Mouse (Mus musculus): ENCODE data around the gene Fam221a. TPM values are rescaled to one million over a fixed set of nuclear protein-coding genes. Genes with fewer than 3 reads are reported as not detected.
A peak's percentile ranks its signal among the peaks of the same experiment; 100 is the strongest.

The Fam221a gene
- polyA plus RNA-seq (2014; fragmentation: Nextera tagmentation; extraction: Ambion mirVana), result 5.4 and 6.0 TPM in 2 replicates

DNA sequence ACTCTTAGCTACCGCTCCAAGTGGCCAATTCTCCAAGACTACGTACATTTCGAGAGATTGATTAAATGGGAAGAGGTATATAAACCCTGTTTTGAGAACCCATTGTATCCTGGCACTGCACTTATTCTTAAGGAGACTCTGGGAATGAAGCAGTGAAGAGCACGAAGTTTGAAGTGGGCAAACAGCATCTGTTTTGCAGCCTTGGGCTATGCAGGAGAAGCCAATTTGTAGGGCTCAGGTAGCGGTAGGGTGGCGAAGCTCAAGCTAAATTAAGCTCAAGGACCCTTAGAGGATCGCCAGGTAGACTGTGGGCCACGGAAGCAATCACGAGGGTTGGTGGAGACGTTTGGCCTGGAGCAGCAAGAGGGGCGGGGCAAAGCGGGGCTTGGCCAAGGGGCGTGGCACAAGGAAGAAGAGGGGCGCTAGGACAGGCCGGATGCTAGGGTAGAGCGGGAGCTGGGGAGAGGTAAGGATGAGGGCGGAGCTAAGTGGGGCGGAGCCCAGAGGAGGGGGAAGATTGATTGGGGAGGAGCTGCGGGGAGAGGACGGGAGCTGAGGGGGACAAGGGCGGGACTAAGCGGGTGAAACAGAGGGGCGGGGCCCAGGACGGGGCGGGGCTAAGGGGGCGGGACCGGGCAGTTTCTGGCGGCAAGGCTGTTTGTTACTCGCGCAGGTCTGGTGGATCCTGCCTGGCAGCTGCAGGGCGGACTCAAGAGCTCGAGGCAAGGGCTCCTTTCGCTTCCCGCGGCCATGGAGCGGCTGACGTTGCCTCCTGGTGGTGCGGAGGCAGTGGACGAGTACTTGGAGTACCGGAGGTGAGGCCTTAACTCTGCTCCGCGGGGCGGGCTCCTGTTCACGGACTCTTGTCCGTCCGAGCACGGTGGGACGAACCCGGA is at the start of gene Fam221a:
Gene Fam221a (plus strand): TSS at position 581 of the 896 bp plus-strand sequence.
- Histone ChIP-seq H3K4me2 (ENCODE audit: low read length) (peak within 1 kb of the TSS; percentile 91), H3K27ac (ENCODE audit: low read depth, low read length) (0 out of 2 replicates have a peak within 1 kb of the TSS, but pooled peaks have one; percentile 14), H3K36me3 (ENCODE audit: control insufficient read depth, insufficient read depth, low read length) (no peaks in the 10 kb centered on the region), H3K4me3 (ENCODE audit: low read depth, low read length) (peak within 1 kb of the TSS; percentile 50), H3K9ac (ENCODE audit: low read length) (peak within 1 kb of the TSS; percentile 65), H3K4me1 (ENCODE audit: control insufficient read depth, insufficient read depth, low read length) (peaks cover 7% of the 10 kb centered on the region; the same call in 1 of the 2 replicates), H3K9me3 (replicated peaks; ENCODE audit: control insufficient read depth, low read length) (no peaks in the 10 kb centered on the region), H3K27me3 (replicated peaks; ENCODE audit: control insufficient read depth, insufficient read depth, low read length) (no peaks in the 10 kb centered on the region)
- WGBS, result 5% methylated on average over 46 of the region's 49 CpGs
- ATAC-seq (peak; percentile 97), DNase-seq (ENCODE audit: low spot score) (peak; percentile 94)

DNA sequence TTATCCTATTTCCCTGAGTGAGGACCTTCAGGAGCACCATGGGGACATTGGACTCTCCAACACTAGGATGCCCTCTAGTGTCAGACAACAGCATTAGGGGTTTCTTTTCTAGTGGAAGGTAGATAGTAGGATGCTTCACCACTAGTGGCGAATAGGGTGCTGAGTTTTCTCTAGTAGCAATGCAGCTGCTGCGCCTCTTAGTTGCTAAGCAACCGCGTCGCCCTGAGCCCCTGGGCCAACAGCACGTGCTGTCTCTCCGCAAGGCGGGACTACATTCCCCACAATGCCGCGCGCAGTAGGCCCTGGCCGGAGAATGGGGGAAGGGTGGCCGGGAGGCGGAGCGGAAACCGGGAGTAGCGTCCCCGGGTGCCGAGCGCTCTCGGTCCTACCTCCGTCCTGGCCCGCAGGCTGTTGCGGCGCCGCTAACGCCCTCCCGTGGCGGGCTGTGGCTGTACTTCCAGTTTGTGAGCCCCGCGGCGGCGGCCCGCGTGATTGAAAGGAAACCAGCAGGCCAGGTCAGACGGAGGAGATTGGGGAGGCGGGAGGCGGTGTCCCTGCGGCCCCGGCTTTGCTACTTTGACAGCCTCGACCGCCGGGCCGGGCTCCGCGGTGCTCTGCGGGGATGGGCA is 48.5 kb upstream of the Fam221a start, which contains the start of gene Ccdc126:
Gene Ccdc126 (plus strand): TSS at position 309 of the 629 bp plus-strand sequence.
- peak within 1 kb of the TSS; percentile 72 for H3K4me3 ChIP-seq (ENCODE audit: low read depth, low read length)
- H3K36me3 ChIP-seq (ENCODE audit: control insufficient read depth, insufficient read depth, low read length), result no peaks in the 10 kb centered on the region
- peak within 1 kb of the TSS; percentile 82 for H3K9ac ChIP-seq (ENCODE audit: low read length)
- H3K4me2 ChIP-seq (ENCODE audit: low read length), result peak within 1 kb of the TSS; percentile 63
- H3K27ac ChIP-seq (ENCODE audit: low read depth, low read length), result peak within 1 kb of the TSS; percentile 78
- DNase-seq (ENCODE audit: low spot score) (peak; percentile 99), ATAC-seq (peak; percentile 100)
- under 1% methylated on average over 47 of the region's 47 CpGs for WGBS
- H3K27me3 ChIP-seq (replicated peaks; ENCODE audit: control insufficient read depth, insufficient read depth, low read length), result no peaks in the 10 kb centered on the region
- H3K4me1 ChIP-seq (ENCODE audit: control insufficient read depth, insufficient read depth, low read length), result 0 out of 2 replicates have a peak, but pooled peaks cover 2% of the 10 kb centered on the region
- no peaks in the 10 kb centered on the region for H3K9me3 ChIP-seq (replicated peaks; ENCODE audit: control insufficient read depth, low read length)

DNA sequence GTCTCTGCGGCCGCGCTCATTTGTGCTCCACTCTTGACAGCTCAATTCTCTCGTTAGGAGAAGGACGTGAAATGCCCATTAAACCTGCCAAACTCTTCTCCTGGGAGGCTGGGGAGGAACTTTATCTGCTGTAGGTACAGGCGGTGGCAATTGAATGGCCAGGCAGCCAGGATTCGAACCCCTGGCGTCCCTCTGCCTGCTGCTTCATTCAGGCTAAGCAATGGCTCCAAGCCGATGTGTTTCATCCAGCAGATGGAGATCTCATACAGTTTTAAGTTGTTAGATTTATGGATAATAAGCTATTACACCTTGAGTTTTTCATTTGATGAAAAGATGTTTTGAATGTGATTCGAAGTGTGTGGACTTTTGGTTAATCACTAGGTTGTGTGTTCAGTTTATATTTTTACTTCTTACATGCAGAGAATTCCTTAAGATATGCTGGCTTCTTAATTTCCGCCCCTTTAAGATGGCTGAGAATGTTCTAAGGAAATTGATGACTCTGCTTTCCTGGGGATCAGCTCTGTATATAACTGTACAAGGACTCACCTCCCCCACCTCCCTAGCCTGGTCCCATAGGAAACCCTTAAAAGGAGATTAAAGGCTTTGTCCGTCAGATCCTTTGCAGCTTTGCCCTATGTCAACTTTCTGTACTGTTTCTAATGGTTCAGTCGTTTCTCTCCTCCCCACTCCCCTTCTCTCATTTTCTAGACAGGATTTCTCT is 47.8 kb upstream of the Fam221a start:
- peak; percentile 40 for ATAC-seq
- 14% methylated on average over 13 of the region's 13 CpGs for WGBS
- Histone ChIP-seq H3K27me3 (replicated peaks; ENCODE audit: control insufficient read depth, insufficient read depth, low read length) (no peaks in the 10 kb centered on the region), H3K9ac (ENCODE audit: low read length) (peak overlapping the region; percentile 82), H3K27ac (ENCODE audit: low read depth, low read length) (peak overlapping the region; percentile 78), H3K4me1 (ENCODE audit: control insufficient read depth, insufficient read depth, low read length) (0 out of 2 replicates have a peak, but pooled peaks cover 2% of the 10 kb centered on the region), H3K4me3 (ENCODE audit: low read depth, low read length) (peak overlapping the region; percentile 72), H3K4me2 (ENCODE audit: low read length) (peak overlapping the region; percentile 63), H3K36me3 (ENCODE audit: control insufficient read depth, insufficient read depth, low read length) (no peaks in the 10 kb centered on the region), H3K9me3 (replicated peaks; ENCODE audit: control insufficient read depth, low read length) (no peaks in the 10 kb centered on the region)
- DNase-seq (ENCODE audit: low spot score), result peak; percentile 65

DNA sequence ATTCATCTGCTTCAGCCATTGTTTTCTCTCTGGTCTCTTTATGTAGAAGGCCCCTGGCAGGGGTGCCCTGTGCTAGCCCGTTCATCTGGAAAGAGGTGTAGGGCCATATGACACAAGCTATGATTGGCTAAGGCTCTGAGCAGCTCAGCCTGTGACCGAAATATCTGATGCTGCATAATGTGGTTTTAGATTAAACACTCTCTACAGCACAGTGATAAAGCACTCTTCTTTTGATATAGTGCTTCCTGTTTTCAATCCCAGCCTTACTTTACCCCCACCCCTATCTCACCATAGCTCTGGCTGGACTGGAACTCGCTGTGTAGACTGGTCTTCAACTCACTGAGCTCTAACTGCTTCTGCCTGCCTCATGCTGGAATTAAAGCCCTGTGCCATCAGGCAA is 46.2 kb upstream of the Fam221a start:
- no peak overlapping the region for H3K9ac ChIP-seq (ENCODE audit: low read length)
- H3K27me3 ChIP-seq (replicated peaks; ENCODE audit: control insufficient read depth, insufficient read depth, low read length), result no peaks in the 10 kb centered on the region
- no peak overlapping the region for H3K4me2 ChIP-seq (ENCODE audit: low read length)
- H3K27ac ChIP-seq (ENCODE audit: low read depth, low read length), result no peak overlapping the region
- H3K4me1 ChIP-seq (ENCODE audit: control insufficient read depth, insufficient read depth, low read length), result 0 out of 2 replicates have a peak, but pooled peaks cover 2% of the 10 kb centered on the region
- DNase-seq (ENCODE audit: low spot score), result no peak
- no peak overlapping the region for H3K4me3 ChIP-seq (ENCODE audit: low read depth, low read length)
- no peaks in the 10 kb centered on the region for H3K9me3 ChIP-seq (replicated peaks; ENCODE audit: control insufficient read depth, low read length)
- H3K36me3 ChIP-seq (ENCODE audit: control insufficient read depth, insufficient read depth, low read length), result no peaks in the 10 kb centered on the region
- WGBS, result 89% methylated on average over 3 of the region's 3 CpGs
- no peak for ATAC-seq

DNA sequence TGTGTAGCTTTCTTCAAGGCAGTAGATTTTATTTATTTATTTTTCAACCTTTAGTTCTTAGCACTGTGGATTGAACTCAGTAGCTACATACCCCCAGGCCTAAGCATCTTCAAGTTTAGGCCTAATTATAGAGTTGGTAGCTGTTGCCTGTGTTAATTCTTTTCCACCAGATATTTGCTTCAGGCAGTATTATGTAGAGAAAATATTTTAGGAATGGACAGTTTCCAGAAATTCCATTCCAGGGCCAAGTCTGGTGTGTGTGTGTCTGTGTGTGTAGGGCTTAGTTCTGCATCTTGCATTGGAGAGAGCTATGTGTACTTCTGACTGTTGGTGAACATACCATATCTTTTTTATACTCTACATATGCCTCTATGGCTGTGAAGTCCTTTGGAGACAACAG is 45.5 kb upstream of the Fam221a start:
- Histone ChIP-seq H3K27ac (ENCODE audit: low read depth, low read length) (no peak overlapping the region), H3K27me3 (replicated peaks; ENCODE audit: control insufficient read depth, insufficient read depth, low read length) (no peaks in the 10 kb centered on the region), H3K9me3 (replicated peaks; ENCODE audit: control insufficient read depth, low read length) (no peaks in the 10 kb centered on the region), H3K4me3 (ENCODE audit: low read depth, low read length) (no peak overlapping the region), H3K4me1 (ENCODE audit: control insufficient read depth, insufficient read depth, low read length) (0 out of 2 replicates have a peak, but pooled peaks cover 2% of the 10 kb centered on the region), H3K9ac (ENCODE audit: low read length) (no peak overlapping the region), H3K36me3 (ENCODE audit: control insufficient read depth, insufficient read depth, low read length) (no peaks in the 10 kb centered on the region), H3K4me2 (ENCODE audit: low read length) (no peak overlapping the region)
- no peak for DNase-seq (ENCODE audit: low spot score)
- ATAC-seq, result no peak

DNA sequence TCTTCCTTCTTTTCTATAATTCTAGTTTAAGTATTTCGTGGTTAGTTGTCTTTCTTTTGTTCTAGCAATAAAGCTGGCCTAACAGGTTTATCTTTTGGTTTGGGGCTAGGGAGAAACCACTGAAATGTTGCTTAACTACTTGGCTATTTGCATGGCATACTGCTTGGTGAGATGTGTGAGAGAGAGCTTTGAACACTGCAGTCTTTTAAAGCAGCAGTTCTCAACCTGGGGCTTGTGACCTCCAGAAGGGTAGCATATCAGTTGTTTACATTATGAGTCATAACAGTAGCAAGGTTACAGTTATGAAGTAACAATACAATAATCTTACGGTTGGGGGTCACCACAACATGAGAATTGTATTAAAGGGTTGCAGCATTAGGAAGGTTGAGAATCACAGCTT is 44.6 kb upstream of the Fam221a start:
- no peak overlapping the region for H3K4me2 ChIP-seq (ENCODE audit: low read length)
- no peaks in the 10 kb centered on the region for H3K9me3 ChIP-seq (replicated peaks; ENCODE audit: control insufficient read depth, low read length)
- 0 out of 2 replicates have a peak, but pooled peaks cover 2% of the 10 kb centered on the region for H3K4me1 ChIP-seq (ENCODE audit: control insufficient read depth, insufficient read depth, low read length)
- H3K36me3 ChIP-seq (ENCODE audit: control insufficient read depth, insufficient read depth, low read length), result no peaks in the 10 kb centered on the region
- no peak overlapping the region for H3K27ac ChIP-seq (ENCODE audit: low read depth, low read length)
- H3K9ac ChIP-seq (ENCODE audit: low read length), result no peak overlapping the region
- DNase-seq (ENCODE audit: low spot score), result no peak
- H3K27me3 ChIP-seq (replicated peaks; ENCODE audit: control insufficient read depth, insufficient read depth, low read length), result no peaks in the 10 kb centered on the region
- H3K4me3 ChIP-seq (ENCODE audit: low read depth, low read length), result no peak overlapping the region
- ATAC-seq, result no peak
- 76% methylated on average over 2 of the region's 2 CpGs for WGBS

DNA sequence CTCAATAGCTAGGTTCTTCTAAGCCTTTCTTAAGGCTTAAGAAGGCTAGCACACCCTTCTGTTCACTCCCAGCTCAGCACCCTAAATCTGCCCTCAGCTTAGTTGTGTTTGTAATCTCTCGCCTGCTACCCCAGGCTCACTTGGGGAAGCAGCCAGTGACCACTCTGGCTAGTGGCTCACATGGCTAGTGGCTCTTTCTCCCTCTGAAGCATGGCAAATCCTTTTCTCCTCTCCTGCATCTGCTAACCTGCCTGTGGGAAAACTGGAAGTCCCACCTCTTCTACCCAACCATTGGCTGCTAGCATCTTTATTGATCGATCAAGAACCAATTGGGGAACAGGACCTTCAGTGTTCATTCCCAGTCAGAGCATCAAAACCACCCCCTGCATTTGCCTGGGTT is 43.0 kb upstream of the Fam221a start:
- 0 out of 2 replicates have a peak, but pooled peaks cover 2% of the 10 kb centered on the region for H3K4me1 ChIP-seq (ENCODE audit: control insufficient read depth, insufficient read depth, low read length)
- H3K4me3 ChIP-seq (ENCODE audit: low read depth, low read length), result no peak overlapping the region
- ATAC-seq (no peak), DNase-seq (ENCODE audit: low spot score) (no peak)
- H3K9me3 ChIP-seq (replicated peaks; ENCODE audit: control insufficient read depth, low read length), result no peaks in the 10 kb centered on the region
- WGBS, result 62% methylated on average over 2 of the region's 2 CpGs
- H3K36me3 ChIP-seq (ENCODE audit: control insufficient read depth, insufficient read depth, low read length), result no peaks in the 10 kb centered on the region
- H3K9ac ChIP-seq (ENCODE audit: low read length), result no peak overlapping the region
- no peak overlapping the region for H3K4me2 ChIP-seq (ENCODE audit: low read length)
- no peaks in the 10 kb centered on the region for H3K27me3 ChIP-seq (replicated peaks; ENCODE audit: control insufficient read depth, insufficient read depth, low read length)
- H3K27ac ChIP-seq (ENCODE audit: low read depth, low read length), result no peak overlapping the region

DNA sequence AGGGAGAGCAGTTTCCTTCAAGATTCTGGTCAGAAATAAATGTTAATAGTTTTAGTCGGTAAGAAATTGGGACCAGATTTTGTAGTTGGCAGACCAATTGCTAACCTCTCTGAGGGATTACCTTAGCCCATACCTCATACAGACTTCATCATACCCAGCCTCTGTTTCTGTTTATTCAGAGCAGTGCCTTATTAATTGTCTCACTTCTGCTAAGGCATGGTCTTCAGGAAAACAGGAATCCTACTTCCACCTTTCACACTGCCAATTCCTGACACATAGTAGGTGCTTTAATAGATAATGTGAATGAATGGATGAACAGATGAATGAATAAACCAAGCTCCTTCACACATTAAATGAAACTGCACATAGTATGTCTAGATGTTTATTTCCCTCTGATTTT is 42.2 kb upstream of the Fam221a start:
- no peaks in the 10 kb centered on the region for H3K9me3 ChIP-seq (replicated peaks; ENCODE audit: control insufficient read depth, low read length)
- no peaks in the 10 kb centered on the region for H3K36me3 ChIP-seq (ENCODE audit: control insufficient read depth, insufficient read depth, low read length)
- H3K27ac ChIP-seq (ENCODE audit: low read depth, low read length), result no peak overlapping the region
- no peaks in the 10 kb centered on the region for H3K4me1 ChIP-seq (ENCODE audit: control insufficient read depth, insufficient read depth, low read length)
- ATAC-seq (no peak), DNase-seq (ENCODE audit: low spot score) (no peak)
- no peak overlapping the region for H3K4me2 ChIP-seq (ENCODE audit: low read length)
- H3K4me3 ChIP-seq (ENCODE audit: low read depth, low read length), result no peak overlapping the region
- H3K9ac ChIP-seq (ENCODE audit: low read length), result no peak overlapping the region
- H3K27me3 ChIP-seq (replicated peaks; ENCODE audit: control insufficient read depth, insufficient read depth, low read length), result no peaks in the 10 kb centered on the region
- 83% methylated on average over 1 of the region's 1 CpGs for WGBS

Measured in forebrain, embryonic 14.5 days (tissue).